Mouse (Mus musculus) liver, embryonic 13.5 days (tissue): ENCODE measurements around the gene Kcng3. TPM values are rescaled to one million over a fixed set of nuclear protein-coding genes. Genes with fewer than 3 reads are reported as not detected.

Source experiments
- ATAC-seq: fragments of 200-750 bp; cut with Nextera tagmentation; 2 replicates; pipeline ENCODE4 v1.8.0; 2017; ENCODE audit warnings: low read depth, mild to moderate bottlenecking, moderate number of reproducible peaks, moderate library complexity
- DNase-seq: peaks from one replicate; pipeline ENCODE4 v3.0.0; 2022
- H3K27ac ChIP-seq: fragments of 300-500 bp; sonication (generic); 2 replicates; pipeline ENCODE4 v1.5.1; 2015; ENCODE audit warnings: moderate library complexity, mild to moderate bottlenecking, inconsistent platforms
- H3K27me3 ChIP-seq: fragments of 300-500 bp; sonication (generic); 2 replicates; pipeline ENCODE4 v1.6.1; 2015; ENCODE audit warnings: mild to moderate bottlenecking, inconsistent platforms
- H3K36me3 ChIP-seq: fragments of 300-500 bp; sonication (generic); 2 replicates; pipeline ENCODE4 v1.6.1; 2015; ENCODE audit warnings: mild to moderate bottlenecking, inconsistent platforms
- H3K4me1 ChIP-seq: fragments of 300-500 bp; sonication (generic); replicated peaks from 2 replicates; pipeline ENCODE4 v1.6.1; 2015; ENCODE audit warnings: inconsistent platforms
- H3K4me2 ChIP-seq: fragments of 300-500 bp; sonication (generic); 2 replicates; pipeline ENCODE4 v1.6.1; 2015; ENCODE audit warnings: inconsistent platforms, mild to moderate bottlenecking, moderate library complexity
- H3K4me3 ChIP-seq: fragments of 300-500 bp; sonication (generic); replicated peaks from 2 replicates; pipeline ENCODE4 v1.5.1; 2015; ENCODE audit warnings: mild to moderate bottlenecking, inconsistent platforms
- H3K9ac ChIP-seq: fragments of 300-500 bp; sonication (generic); 2 replicates; pipeline ENCODE4 v1.6.1; 2015; ENCODE audit warnings: mild to moderate bottlenecking, inconsistent platforms
- H3K9me3 ChIP-seq: fragments of 300-500 bp; sonication (generic); replicated peaks from 2 replicates; pipeline ENCODE4 v1.6.1; 2016; ENCODE audit warnings: inconsistent platforms
- WGBS: fragments of 180-500 bp; shearing (Covaris S2); methylation state at CpG from one replicate; pipeline ENCODE4 v1.1.7; 2015; ENCODE audit not compliant: insufficient replicate concordance; 5-methylcytosine and 5-hydroxymethylcytosine counted together
- polyA plus RNA-seq: library from polyadenylated mRNA; unstranded; fragments of >200 nt; fragmentation: Nextera tagmentation; extraction: Ambion mirVana; gene quantifications from 2 replicates; pipeline ENCODE4 v1.2.1, GENCODE M21; 2015

The Kcng3 gene
- polyA plus RNA-seq, 1 experiment from 2014 or later, result 0.03 TPM

- H3K4me3 ChIP-seq, result peak overlapping the region; percentile 34
- peaks cover 59% of the 10 kb centered on the region for H3K27me3 ChIP-seq
- 20% methylated on average over 35 of the region's 35 CpGs for WGBS
- no peaks in the 10 kb centered on the region for H3K36me3 ChIP-seq
- no peak for DNase-seq
- H3K9ac ChIP-seq, result peak overlapping the region; percentile 3; the same call in 1 of the 2 replicates
- no peak for ATAC-seq
- H3K4me2 ChIP-seq, result peak overlapping the region; percentile 60
- H3K9me3 ChIP-seq, result no peaks in the 10 kb centered on the region
- no peak overlapping the region for H3K27ac ChIP-seq
- peaks cover 22% of the 10 kb centered on the region for H3K4me1 ChIP-seq
Observed at GRCm38 (mm10) chr17:83545756-83546742, 85.6 kb downstream of the Kcng3 start.

GRCm38 (mm10) chr17:83545259-83545658, 86.4 kb downstream of the Kcng3 start:
- H3K27me3 ChIP-seq, result peaks cover 64% of the 10 kb centered on the region
- H3K4me3 ChIP-seq, result peak overlapping the region; percentile 34; the same call in 1 of the 2 replicates
- H3K4me1 ChIP-seq, result peaks cover 22% of the 10 kb centered on the region
- H3K9ac ChIP-seq, result no peak overlapping the region
- no peaks in the 10 kb centered on the region for H3K9me3 ChIP-seq
- H3K27ac ChIP-seq, result no peak overlapping the region
- 65% methylated on average over 6 of the region's 6 CpGs for WGBS
- H3K36me3 ChIP-seq, result no peaks in the 10 kb centered on the region
- peak overlapping the region; percentile 60 for H3K4me2 ChIP-seq
- ATAC-seq, result no peak
- DNase-seq, result no peak

- Histone ChIP-seq H3K9ac (no peak overlapping the region), H3K9me3 (no peaks in the 10 kb centered on the region), H3K4me3 (no peak overlapping the region), H3K4me2 (no peak overlapping the region), H3K27ac (no peak overlapping the region), H3K4me1 (0 out of 2 replicates have a peak, but pooled peaks cover 9% of the 10 kb centered on the region), H3K36me3 (no peaks in the 10 kb centered on the region), H3K27me3 (peaks cover 52% of the 10 kb centered on the region)
- ATAC-seq, result no peak
- no peak for DNase-seq
- WGBS, result 66% methylated on average over 2 of the region's 2 CpGs
Observed at GRCm38 (mm10) chr17:83542424-83542823, 89.3 kb downstream of the Kcng3 start.

GRCm38 (mm10) chr17:83539262-83540037, 92.2 kb downstream of the Kcng3 start:
- 51% methylated on average over 12 of the region's 12 CpGs for WGBS
- no peak overlapping the region for H3K4me2 ChIP-seq
- H3K4me3 ChIP-seq, result no peak overlapping the region
- ATAC-seq (no peak), DNase-seq (no peak)
- peaks cover 23% of the 10 kb centered on the region for H3K27me3 ChIP-seq
- no peaks in the 10 kb centered on the region for H3K4me1 ChIP-seq
- H3K36me3 ChIP-seq, result no peaks in the 10 kb centered on the region
- H3K27ac ChIP-seq, result no peak overlapping the region
- no peaks in the 10 kb centered on the region for H3K9me3 ChIP-seq
- no peak overlapping the region for H3K9ac ChIP-seq

GRCm38 (mm10) chr17:83538694-83539093, 93.0 kb downstream of the Kcng3 start:
- WGBS, result 65% methylated on average over 1 of the region's 1 CpGs
- ATAC-seq, result no peak

GRCm38 (mm10) chr17:83538141-83538540, 93.6 kb downstream of the Kcng3 start:
- H3K36me3 ChIP-seq, result no peaks in the 10 kb centered on the region
- no peaks in the 10 kb centered on the region for H3K9me3 ChIP-seq
- 75% methylated on average over 9 of the region's 9 CpGs for WGBS
- no peak overlapping the region for H3K4me2 ChIP-seq
- no peaks in the 10 kb centered on the region for H3K4me1 ChIP-seq
- no peak overlapping the region for H3K27ac ChIP-seq
- H3K27me3 ChIP-seq, result peaks cover 20% of the 10 kb centered on the region; the same call in 1 of the 2 replicates
- ATAC-seq (no peak), DNase-seq (no peak)
- no peak overlapping the region for H3K4me3 ChIP-seq
- H3K9ac ChIP-seq, result no peak overlapping the region

More at GRCm38 (mm10) chr17:83538694-83539093, 93.0 kb downstream of the Kcng3 start:
- Histone ChIP-seq H3K27ac (no peak overlapping the region), H3K4me2 (no peak overlapping the region), H3K36me3 (no peaks in the 10 kb centered on the region), H3K4me3 (no peak overlapping the region), H3K4me1 (no peaks in the 10 kb centered on the region), H3K9me3 (no peaks in the 10 kb centered on the region), H3K9ac (no peak overlapping the region), H3K27me3 (peaks cover 20% of the 10 kb centered on the region; the same call in 1 of the 2 replicates)
- no peak for DNase-seq

Other genes starting within 250 kb of the Kcng3 start
- gene Cox7a2l, start 114.6 kb downstream of the Kcng3 start, polyA plus RNA-seq, result 77.5 and 87.5 TPM in 2 replicates
- gene Mta3, start 74.3 kb upstream of the Kcng3 start, polyA plus RNA-seq, result 44.1 and 50.4 TPM in 2 replicates
- 16.2 and 17.1 TPM in 2 replicates for gene Haao, start 216.1 kb upstream of the Kcng3 start, polyA plus RNA-seq